Mouse (Mus musculus) heart, adult 2 months (tissue): ENCODE data around the gene Gpr146. TPM values are rescaled to one million over a fixed set of nuclear protein-coding genes. Genes with fewer than 3 reads are reported as not detected.

Source experiments
- DNase-seq, 2 experiments: peaks; one replicate each; pipeline ENCODE4 v3.0.0; 2021
- H3K27ac ChIP-seq: fragments of 200-600 bp; 2 replicates; pipeline ENCODE4 v1.8.1; 2022
- H3K27me3 ChIP-seq: fragments of 200-500 bp; 2 replicates; pipeline ENCODE4 v1.6.1; 2012; ENCODE audit warnings: mild to moderate bottlenecking, low read length, inconsistent platforms, mixed read lengths; ENCODE audit not compliant: control insufficient read depth, insufficient read depth
- H3K36me3 ChIP-seq: fragments of 200-500 bp; 2 replicates; pipeline ENCODE4 v1.6.1; 2012; ENCODE audit warnings: low read length, inconsistent platforms; ENCODE audit not compliant: control insufficient read depth, insufficient read depth
- H3K4me1 ChIP-seq: fragments of 200-500 bp; 2 replicates; pipeline ENCODE4 v1.6.1; 2011; ENCODE audit warnings: low read length; ENCODE audit not compliant: control insufficient read depth, insufficient read depth
- H3K4me3 ChIP-seq: fragments of 200-600 bp; 2 replicates; pipeline ENCODE4 v1.8.1; 2022
- H3K79me2 ChIP-seq: fragments of 200-500 bp; replicated peaks from 2 replicates; pipeline ENCODE4 v1.6.1; 2012; ENCODE audit warnings: mild to moderate bottlenecking, inconsistent platforms, low read length, moderate library complexity, mixed read lengths; ENCODE audit not compliant: control insufficient read depth, insufficient read depth
- H3K9ac ChIP-seq: fragments of 200-500 bp; 2 replicates; pipeline ENCODE4 v1.6.1; 2012; ENCODE audit warnings: low read depth, mild to moderate bottlenecking, control low read depth, inconsistent platforms, low read length, mixed read lengths
- CTCF ChIP-seq: fragments of 200-600 bp; IDR thresholded peaks from 2 replicates; pipeline ENCODE4 v1.8.1; 2022; ENCODE audit warnings: antibody characterized with exemption, mild to moderate bottlenecking, moderate library complexity
- EP300 ChIP-seq: fragments of 200-500 bp; IDR thresholded peaks from 2 replicates; pipeline ENCODE4 v1.6.1; 2011; ENCODE audit warnings: low read depth, low read length, control low read depth; ENCODE audit not compliant: insufficient read depth
- POLR2A ChIP-seq: fragments of 200-500 bp; IDR thresholded peaks from 2 replicates; pipeline ENCODE4 v1.6.1; 2011; ENCODE audit warnings: mild to moderate bottlenecking, low read depth, low read length, control low read depth; ENCODE audit not compliant: insufficient read depth
- WGBS: fragments of 180-500 bp; shearing (Covaris S2); methylation state at CpG from one replicate; pipeline ENCODE4 v1.1.7; 2018; 5-methylcytosine and 5-hydroxymethylcytosine counted together
- intact Hi-C: fragments of 180-260 bp; cut with DNase I; formaldehyde crosslinking; loops from one replicate; pipeline ENCODE4 v1.15.1; 2025
- polyA plus RNA-seq: library from polyadenylated mRNA; depleted of rRNA; stranded (reverse); fragments of >200 nt; gene quantifications from 2 replicates; pipeline ENCODE4 v1.2.3, GENCODE M21; 2012
- total RNA-seq, 2 experiments: library from RNA; stranded (reverse); gene quantifications; 2 replicates each; pipeline ENCODE4 v1.2.3; 2021

Gpr146 gene
- total and polyA plus RNA-seq, 3 experiments = 42.9 to 62.4 (median 56.6) TPM

GRCm38 (mm10) chr5:139363858-139364257 lies 13.6 kb upstream of the Gpr146 start:
- DNase-seq = no peak
- peak overlapping the region; percentile 94 for H3K27ac ChIP-seq
- WGBS = 31% methylated on average over 7 of the region's 7 CpGs
- intact Hi-C loops = loop anchor here (1.0 to 5.0 kb wide), 3 partner anchors 34 to 141 kb away; no protein-coding TSS in a partner anchor
- H3K4me3 ChIP-seq = no peak overlapping the region
- H3K36me3 ChIP-seq = no peaks in the 10 kb centered on the region
- H3K27me3 ChIP-seq = no peaks in the 10 kb centered on the region
- no peak for TF ChIP-seq CTCF
- TF ChIP-seq EP300 = no peak
- TF ChIP-seq POLR2A = no peak
- H3K9ac ChIP-seq = peak overlapping the region; percentile 48
- H3K79me2 ChIP-seq = no peaks in the 10 kb centered on the region
- peaks cover 13% of the 10 kb centered on the region for H3K4me1 ChIP-seq

- Histone ChIP-seq H3K79me2 (no peaks in the 10 kb centered on the region), H3K36me3 (no peaks in the 10 kb centered on the region), H3K9ac (peak overlapping the region; percentile 48), H3K27me3 (no peaks in the 10 kb centered on the region), H3K4me1 (peaks cover 13% of the 10 kb centered on the region), H3K27ac (peak overlapping the region; percentile 94), H3K4me3 (peak overlapping the region; percentile 29; the same call in 1 of the 2 replicates)
- intact Hi-C loops = loop anchor here (1.0 to 5.0 kb wide), 3 partner anchors 34 to 141 kb away; no protein-coding TSS in a partner anchor
- DNase-seq = peak; percentile 88 to 94
- TF ChIP-seq CTCF = no peak; the same call in 1 of the 2 replicates
- TF ChIP-seq POLR2A = peak; percentile 56; the same call in 1 of the 2 replicates
- TF ChIP-seq EP300 = peak; percentile 98
- 12% methylated on average over 12 of the region's 12 CpGs for WGBS
Measured at GRCm38 (mm10) chr5:139364260-139364910, 13.1 kb upstream of the Gpr146 start.

- Histone ChIP-seq H3K36me3 (no peaks in the 10 kb centered on the region), H3K4me1 (peaks cover 13% of the 10 kb centered on the region), H3K27me3 (no peaks in the 10 kb centered on the region), H3K4me3 (peak overlapping the region; percentile 6; the same call in 1 of the 2 replicates), H3K79me2 (no peaks in the 10 kb centered on the region), H3K9ac (peak overlapping the region; percentile 44; the same call in 1 of the 2 replicates), H3K27ac (peak overlapping the region; percentile 94)
- DNase-seq = no peak
- intact Hi-C loops = loop anchor here (1.0 to 5.0 kb wide), 3 partner anchors 33 to 140 kb away; no protein-coding TSS in a partner anchor
- 16% methylated on average over 5 of the region's 5 CpGs for WGBS
- TF ChIP-seq EP300 (no peak), CTCF (no peak), POLR2A (peak; percentile 4; the same call in 1 of the 2 replicates)
Measured at GRCm38 (mm10) chr5:139364911-139365571, 12.5 kb upstream of the Gpr146 start.

GRCm38 (mm10) chr5:139365827-139366226 lies 11.7 kb upstream of the Gpr146 start:
- H3K36me3 ChIP-seq = no peaks in the 10 kb centered on the region
- H3K79me2 ChIP-seq = no peaks in the 10 kb centered on the region
- DNase-seq = peak in 1 of 2 experiments; percentile 59
- H3K4me3 ChIP-seq = no peak overlapping the region
- no peak overlapping the region for H3K27ac ChIP-seq
- intact Hi-C loops = no loop called here
- peaks cover 13% of the 10 kb centered on the region for H3K4me1 ChIP-seq
- H3K27me3 ChIP-seq = no peaks in the 10 kb centered on the region
- no peak overlapping the region for H3K9ac ChIP-seq
- WGBS = 74% methylated on average over 1 of the region's 1 CpGs
- no peak for TF ChIP-seq POLR2A
- no peak for TF ChIP-seq CTCF
- TF ChIP-seq EP300 = no peak

GRCm38 (mm10) chr5:139366484-139366883 lies 11.0 kb upstream of the Gpr146 start:
- H3K27me3 ChIP-seq = no peaks in the 10 kb centered on the region
- no peaks in the 10 kb centered on the region for H3K36me3 ChIP-seq
- no peak overlapping the region for H3K4me3 ChIP-seq
- no peaks in the 10 kb centered on the region for H3K79me2 ChIP-seq
- 74% methylated on average over 11 of the region's 11 CpGs for WGBS
- TF ChIP-seq EP300 = no peak
- no peak for TF ChIP-seq POLR2A
- TF ChIP-seq CTCF = no peak
- no peak overlapping the region for H3K9ac ChIP-seq
- no peak overlapping the region; the same call in 1 of the 2 replicates for H3K27ac ChIP-seq
- peaks cover 16% of the 10 kb centered on the region for H3K4me1 ChIP-seq
- intact Hi-C loops = no loop called here
- no peak for DNase-seq
